Mouse (Mus musculus): ENCODE results near the gene Oca2.

DNA sequence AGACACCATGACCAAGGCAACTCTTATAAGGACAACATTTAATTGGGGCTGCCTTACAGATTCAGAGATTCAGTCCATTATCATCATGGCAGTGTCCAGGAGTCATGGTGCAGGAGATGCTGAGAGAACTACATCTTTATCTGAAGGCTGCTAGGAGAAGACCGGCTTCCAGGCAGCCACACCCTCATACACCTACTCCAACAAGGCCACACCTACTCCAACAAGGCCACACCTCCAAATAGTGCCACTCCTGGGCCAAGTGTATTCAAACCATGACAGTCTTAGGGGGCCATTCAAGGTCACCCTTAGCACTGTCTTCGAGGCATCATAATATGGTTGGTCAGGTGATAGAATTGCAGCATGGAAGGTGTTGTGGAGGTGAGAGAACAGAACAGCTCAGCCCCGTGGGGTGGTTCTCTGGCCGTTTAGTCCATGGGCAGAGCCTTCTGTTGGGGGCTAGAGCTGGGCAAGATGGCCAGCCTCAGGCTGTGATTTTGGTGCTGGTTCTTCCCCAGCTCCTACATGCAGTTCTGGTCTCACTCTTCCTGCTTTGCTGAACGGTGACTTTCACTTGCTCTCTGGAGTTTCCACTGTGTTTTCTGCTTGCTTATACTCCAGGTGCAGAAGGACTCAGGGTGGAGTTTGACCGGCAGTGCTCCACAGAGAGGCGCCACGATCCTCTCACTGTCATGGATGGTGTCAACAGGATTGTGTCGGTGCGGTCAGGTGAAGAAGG lies 37.9 kb upstream of the Oca2 start:
- no peak for TF ChIP-seq MAFK (IDR thresholded peaks at IDR 0.05; ENCODE audit: insufficient read depth, low read depth, low read length)
- TF ChIP-seq ZNF384 (IDR thresholded peaks at IDR 0.05; ENCODE audit: low read depth, low read length), result no peak
- no peak for TF ChIP-seq CHD2 (IDR thresholded peaks at IDR 0.05; ENCODE audit: low read depth, low read length)

Measured in ES-E14 (cell line).